Mouse (Mus musculus): ENCODE results near the gene Phf23.
A peak's percentile ranks its signal among the peaks of the same experiment; 100 is the strongest.

Gene Phf23

GRCm38 (mm10) chr11:69970775-69971174 lies 24.8 kb upstream of the Phf23 start:
- DNase-seq (ENCODE audit: low spot score in 2 of 2) = no peak

GRCm38 (mm10) chr11:69974907-69975306 lies 20.7 kb upstream of the Phf23 start:
- no peak for DNase-seq (ENCODE audit: low spot score in 2 of 2)

GRCm38 (mm10) chr11:69976271-69976670 lies 19.3 kb upstream of the Phf23 start:
- no peak for DNase-seq (ENCODE audit: low spot score in 2 of 2)

GRCm38 (mm10) chr11:69979827-69980195 lies 15.8 kb upstream of the Phf23 start:
- DNase-seq (ENCODE audit: low spot score in 2 of 2) = peak in 1 of 2 experiments; percentile 20

- DNase-seq (ENCODE audit: low spot score in 2 of 2) = peak; percentile 92
These were observed 15.1 kb upstream of the Phf23 start for GRCm38 (mm10) chr11:69980196-69981140.

- peak in 1 of 2 experiments; percentile 50 for DNase-seq (ENCODE audit: low spot score in 2 of 2)
These were observed 14.3 kb upstream of the Phf23 start, which contains the start of gene Ctdnep1 for GRCm38 (mm10) chr11:69981141-69981762. Gene Ctdnep1, plus strand, starts transcription at chr11:69981156.

- DNase-seq (ENCODE audit: low spot score in 2 of 2) = no peak
These were observed 13.4 kb upstream of the Phf23 start, which contains the start of gene Elp5 for GRCm38 (mm10) chr11:69982225-69982624. Gene Elp5, minus strand, starts transcription at chr11:69982517.

- no peak for DNase-seq (ENCODE audit: low spot score in 2 of 2)
These were observed 12.7 kb upstream of the Phf23 start for GRCm38 (mm10) chr11:69982877-69983276.

GRCm38 (mm10) chr11:69983377-69983776 lies 12.2 kb upstream of the Phf23 start:
- no peak for DNase-seq (ENCODE audit: low spot score in 2 of 2)

- no peak for DNase-seq (ENCODE audit: low spot score in 2 of 2)
These were observed 11.1 kb upstream of the Phf23 start for GRCm38 (mm10) chr11:69984431-69984830.

GRCm38 (mm10) chr11:69989949-69990348 lies 5.6 kb upstream of the Phf23 start:
- no peak for DNase-seq (ENCODE audit: low spot score in 2 of 2)

- peak; percentile 96 to 97 for DNase-seq (ENCODE audit: low spot score in 2 of 2)
These were observed 4.5 kb upstream of the Phf23 start, which contains the start of gene Gabarap for GRCm38 (mm10) chr11:69990850-69991691. Gene Gabarap, plus strand, starts transcription at chr11:69991143.

GRCm38 (mm10) chr11:69991711-69992110 lies 3.9 kb upstream of the Phf23 start:
- DNase-seq (ENCODE audit: low spot score in 2 of 2) = no peak

- DNase-seq (ENCODE audit: low spot score in 2 of 2) = no peak
These were observed 3.2 kb upstream of the Phf23 start for GRCm38 (mm10) chr11:69992396-69992795.

- DNase-seq (ENCODE audit: low spot score in 2 of 2) = no peak
These were observed 2.6 kb upstream of the Phf23 start for GRCm38 (mm10) chr11:69992932-69993331.

GRCm38 (mm10) chr11:69994401-69995090 lies 1.0 kb upstream of the Phf23 start:
- DNase-seq (ENCODE audit: low spot score in 2 of 2) = no peak

- peak; percentile 41 to 44 for DNase-seq (ENCODE audit: low spot score in 2 of 2)
These were observed 834 bp downstream of the Phf23 start for GRCm38 (mm10) chr11:69996161-69997061.

- peak; percentile 77 to 84 for DNase-seq (ENCODE audit: low spot score in 2 of 2)
These were observed 1.5 kb downstream of the Phf23 start for GRCm38 (mm10) chr11:69997070-69997509.

- no peak for DNase-seq (ENCODE audit: low spot score in 2 of 2)
These were observed 3.3 kb downstream of the Phf23 start for GRCm38 (mm10) chr11:69998567-69999491.

All from natural killer cell, adult 2 months (primary cell).